Mouse (Mus musculus) limb, embryonic 10.5 days (tissue): ENCODE measurements around the gene Grn. TPM values are rescaled to one million over a fixed set of nuclear protein-coding genes. Genes with fewer than 3 reads are reported as not detected.

Experiments used
- DNase-seq: peaks from one replicate; pipeline ENCODE4 v3.0.0-alpha.2; 2017; ENCODE audit warnings: low spot score
- H3K27ac ChIP-seq: fragments of 300-500 bp; sonication (generic); 2 replicates; pipeline ENCODE4 v1.5.1; 2016; ENCODE audit warnings: mild to moderate bottlenecking
- H3K27me3 ChIP-seq: fragments of 300-500 bp; sonication (generic); 2 replicates; pipeline ENCODE4 v1.6.1; 2016; ENCODE audit warnings: low read depth, mild to moderate bottlenecking; ENCODE audit not compliant: poor library complexity, severe bottlenecking
- H3K36me3 ChIP-seq: fragments of 300-500 bp; sonication (generic); 2 replicates; pipeline ENCODE4 v1.6.1; 2016; ENCODE audit warnings: mild to moderate bottlenecking, moderate library complexity
- H3K4me1 ChIP-seq: fragments of 300-500 bp; sonication (generic); 2 replicates; pipeline ENCODE4 v1.6.1; 2016
- H3K4me3 ChIP-seq: fragments of 300-500 bp; sonication (generic); 2 replicates; pipeline ENCODE4 v1.5.1; 2016; ENCODE audit warnings: mild to moderate bottlenecking, moderate library complexity
- H3K9me3 ChIP-seq: fragments of 300-500 bp; sonication (generic); replicated peaks from 2 replicates; pipeline ENCODE4 v1.6.1; 2016; ENCODE audit warnings: mild to moderate bottlenecking
- WGBS: fragments of 180-500 bp; shearing (Covaris S2); methylation state at CpG from one replicate; pipeline ENCODE4 v1.1.7; 2016; 5-methylcytosine and 5-hydroxymethylcytosine counted together
- polyA plus RNA-seq: library from polyadenylated mRNA; unstranded; fragments of >200 nt; fragmentation: Nextera tagmentation; extraction: Ambion mirVana; gene quantifications from 2 replicates; pipeline ENCODE4 v1.2.1, GENCODE M21; 2016

The Grn gene
- polyA plus RNA-seq, 1 experiment from 2014 or later: 93.2 TPM

- no peak overlapping the region for H3K27ac ChIP-seq
- DNase-seq: no peak
- 83% methylated on average over 3 of the region's 3 CpGs for WGBS
- peaks cover 62% of the 10 kb centered on the region for H3K27me3 ChIP-seq
- peaks cover 18% of the 10 kb centered on the region for H3K4me1 ChIP-seq
- H3K9me3 ChIP-seq: no peaks in the 10 kb centered on the region
- no peaks in the 10 kb centered on the region for H3K36me3 ChIP-seq
- H3K4me3 ChIP-seq: no peak overlapping the region
These were observed 31.6 kb downstream of the Grn start for GRCm38 (mm10) chr11:102461764-102462163.

GRCm38 (mm10) chr11:102464901-102465300, 34.8 kb downstream of the Grn start:
- Histone ChIP-seq H3K27ac (no peak overlapping the region), H3K4me3 (no peak overlapping the region), H3K36me3 (no peaks in the 10 kb centered on the region), H3K9me3 (no peaks in the 10 kb centered on the region), H3K27me3 (peaks cover 63% of the 10 kb centered on the region), H3K4me1 (peaks cover 27% of the 10 kb centered on the region)
- no peak for DNase-seq
- WGBS: 91% methylated on average over 6 of the region's 6 CpGs

GRCm38 (mm10) chr11:102465713-102466436, 35.8 kb downstream of the Grn start:
- peaks cover 57% of the 10 kb centered on the region for H3K27me3 ChIP-seq

GRCm38 (mm10) chr11:102467041-102467631, 37.0 kb downstream of the Grn start:
- H3K36me3 ChIP-seq: no peaks in the 10 kb centered on the region
- peak overlapping the region; percentile 75 for H3K27ac ChIP-seq
- WGBS: under 1% methylated on average over 37 of the region's 37 CpGs
- peak overlapping the region; percentile 53 for H3K4me3 ChIP-seq
- DNase-seq: peak; percentile 93
- H3K4me1 ChIP-seq: peaks cover 25% of the 10 kb centered on the region
- no peaks in the 10 kb centered on the region for H3K9me3 ChIP-seq
- peaks cover 57% of the 10 kb centered on the region for H3K27me3 ChIP-seq

More at GRCm38 (mm10) chr11:102465713-102466436, 35.8 kb downstream of the Grn start:
- H3K4me1 ChIP-seq: peaks cover 25% of the 10 kb centered on the region
- 14% methylated on average over 26 of the region's 26 CpGs for WGBS
- peak overlapping the region; percentile 25 for H3K4me3 ChIP-seq
- H3K9me3 ChIP-seq: no peaks in the 10 kb centered on the region
- DNase-seq: peak; percentile 43
- H3K36me3 ChIP-seq: no peaks in the 10 kb centered on the region
- H3K27ac ChIP-seq: no peak overlapping the region

- Histone ChIP-seq H3K36me3 (peaks cover 3% of the 10 kb centered on the region; the same call in 1 of the 2 replicates), H3K4me3 (no peak within 1 kb of the TSS), H3K4me1 (peaks cover 25% of the 10 kb centered on the region), H3K9me3 (no peaks in the 10 kb centered on the region), H3K27me3 (peaks cover 44% of the 10 kb centered on the region), H3K27ac (no peak within 1 kb of the TSS)
- no peak for DNase-seq
- 59% methylated on average over 11 of the region's 11 CpGs for WGBS
These were observed 39.7 kb downstream of the Grn start, which contains the start of gene Itga2b for GRCm38 (mm10) chr11:102469648-102470357. Gene Itga2b, minus strand, starts transcription at chr11:102470122.

GRCm38 (mm10) chr11:102475027-102475426, 44.9 kb downstream of the Grn start:
- Histone ChIP-seq H3K4me1 (no peaks in the 10 kb centered on the region), H3K27me3 (0 out of 2 replicates have a peak, but pooled peaks cover under 1% of the 10 kb centered on the region), H3K27ac (no peak overlapping the region), H3K9me3 (no peaks in the 10 kb centered on the region), H3K36me3 (peaks cover 46% of the 10 kb centered on the region), H3K4me3 (no peak overlapping the region)
- DNase-seq: no peak
- WGBS: 92% methylated on average over 3 of the region's 3 CpGs

GRCm38 (mm10) chr11:102478671-102479070, 48.6 kb downstream of the Grn start:
- Histone ChIP-seq H3K27ac (no peak overlapping the region), H3K27me3 (no peaks in the 10 kb centered on the region), H3K4me3 (no peak overlapping the region), H3K36me3 (peaks cover 78% of the 10 kb centered on the region), H3K9me3 (no peaks in the 10 kb centered on the region), H3K4me1 (no peaks in the 10 kb centered on the region)
- WGBS: 88% methylated on average over 3 of the region's 3 CpGs
- DNase-seq: no peak

GRCm38 (mm10) chr11:102479581-102479980, 49.5 kb downstream of the Grn start:
- no peak overlapping the region for H3K4me3 ChIP-seq
- H3K27me3 ChIP-seq: no peaks in the 10 kb centered on the region
- DNase-seq: no peak
- H3K27ac ChIP-seq: no peak overlapping the region
- WGBS: 96% methylated on average over 23 of the region's 23 CpGs
- H3K9me3 ChIP-seq: no peaks in the 10 kb centered on the region
- peaks cover 82% of the 10 kb centered on the region for H3K36me3 ChIP-seq
- no peaks in the 10 kb centered on the region for H3K4me1 ChIP-seq

- H3K27me3 ChIP-seq: no peaks in the 10 kb centered on the region
- no peaks in the 10 kb centered on the region for H3K9me3 ChIP-seq
- H3K4me3 ChIP-seq: no peak overlapping the region
- no peak for DNase-seq
- no peak overlapping the region for H3K27ac ChIP-seq
- H3K36me3 ChIP-seq: peaks cover 84% of the 10 kb centered on the region
- H3K4me1 ChIP-seq: no peaks in the 10 kb centered on the region
- WGBS: 97% methylated on average over 15 of the region's 15 CpGs
These were observed 50.0 kb downstream of the Grn start for GRCm38 (mm10) chr11:102480111-102480510.

- H3K4me3 ChIP-seq: no peak overlapping the region
- peaks cover 86% of the 10 kb centered on the region for H3K36me3 ChIP-seq
- no peaks in the 10 kb centered on the region for H3K4me1 ChIP-seq
- H3K9me3 ChIP-seq: no peaks in the 10 kb centered on the region
- no peaks in the 10 kb centered on the region for H3K27me3 ChIP-seq
- DNase-seq: no peak
- WGBS: 91% methylated on average over 4 of the region's 4 CpGs
- no peak overlapping the region for H3K27ac ChIP-seq
These were observed 50.8 kb downstream of the Grn start for GRCm38 (mm10) chr11:102480897-102481296.

GRCm38 (mm10) chr11:102481779-102482178, 51.7 kb downstream of the Grn start:
- WGBS: 95% methylated on average over 10 of the region's 10 CpGs
- Histone ChIP-seq H3K36me3 (peaks cover 90% of the 10 kb centered on the region), H3K27me3 (no peaks in the 10 kb centered on the region), H3K27ac (no peak overlapping the region), H3K4me1 (no peaks in the 10 kb centered on the region), H3K4me3 (no peak overlapping the region), H3K9me3 (no peaks in the 10 kb centered on the region)
- no peak for DNase-seq
